Mouse (Mus musculus): ENCODE data around the gene Olfr935. TPM values are rescaled to one million over a fixed set of nuclear protein-coding genes. Genes with fewer than 3 reads are reported as not detected.

Gene Olfr935
- polyA plus RNA-seq (2015; fragmentation: Nextera tagmentation; extraction: Ambion mirVana) = not detected in 2 replicates

DNA sequence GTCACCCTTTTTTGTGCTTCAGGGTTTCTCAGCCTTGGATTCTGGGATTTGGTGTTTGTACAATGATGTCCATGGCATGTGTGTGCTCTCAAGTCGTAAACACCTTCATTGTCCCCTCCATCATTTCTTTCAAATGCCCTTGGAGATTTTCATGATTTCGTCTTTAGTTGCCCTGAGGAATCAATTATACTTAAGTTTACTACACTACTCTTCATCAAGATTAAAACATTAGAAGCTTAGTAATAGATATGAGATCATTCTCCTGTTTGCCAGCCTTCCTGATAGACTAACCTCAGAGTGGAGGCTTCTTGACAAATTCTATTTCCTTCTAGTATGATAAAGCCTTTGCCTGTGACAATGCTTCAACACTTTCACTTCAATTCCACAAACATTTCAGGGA lies at the start of gene Olfr935:
TSS of gene Olfr935 (minus strand) at position 101 of the 400 bp plus-strand sequence.
- Histone ChIP-seq H3K36me3 (no peaks in the 10 kb centered on the region), H3K4me1 (replicated peaks) (no peaks in the 10 kb centered on the region), H3K27me3 (replicated peaks) (no peaks in the 10 kb centered on the region), H3K4me2 (replicated peaks) (no peak within 1 kb of the TSS), H3K4me3 (replicated peaks) (no peak within 1 kb of the TSS), H3K9ac (no peak within 1 kb of the TSS), H3K27ac (no peak within 1 kb of the TSS), H3K9me3 (no peaks in the 10 kb centered on the region)
- WGBS = 68% methylated on average over 2 of the region's 2 CpGs
- ATAC-seq = no peak

DNA sequence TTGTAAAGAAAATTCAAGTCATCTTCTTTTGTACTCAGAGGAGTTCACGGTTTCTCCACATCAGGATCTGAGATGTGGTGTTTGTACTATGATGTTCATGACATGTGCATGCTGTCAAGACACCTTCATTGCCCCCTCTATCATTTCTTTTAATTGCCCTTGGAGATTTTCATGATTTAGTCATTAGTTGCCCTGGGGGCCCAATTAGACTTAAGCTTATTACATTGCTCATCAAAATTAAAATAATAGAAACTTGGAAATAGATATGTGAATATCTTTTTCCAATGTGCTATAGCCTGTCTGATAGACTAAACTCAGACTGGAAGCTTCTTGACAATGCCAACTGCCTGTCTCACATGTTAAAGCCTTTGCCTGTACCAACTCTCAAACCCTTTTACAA lies 23.8 kb upstream of the Olfr935 start, which contains the start of gene Olfr146:
TSS of gene Olfr146 (minus strand) at position 101 of the 400 bp plus-strand sequence.
- Histone ChIP-seq H3K27ac (no peak within 1 kb of the TSS), H3K4me2 (replicated peaks) (no peak within 1 kb of the TSS), H3K4me3 (replicated peaks) (no peak within 1 kb of the TSS), H3K9ac (no peak within 1 kb of the TSS), H3K4me1 (replicated peaks) (no peaks in the 10 kb centered on the region), H3K36me3 (no peaks in the 10 kb centered on the region), H3K27me3 (replicated peaks) (no peaks in the 10 kb centered on the region), H3K9me3 (no peaks in the 10 kb centered on the region)
- 79% methylated on average over 1 of the region's 1 CpGs for WGBS
- no peak for ATAC-seq

DNA sequence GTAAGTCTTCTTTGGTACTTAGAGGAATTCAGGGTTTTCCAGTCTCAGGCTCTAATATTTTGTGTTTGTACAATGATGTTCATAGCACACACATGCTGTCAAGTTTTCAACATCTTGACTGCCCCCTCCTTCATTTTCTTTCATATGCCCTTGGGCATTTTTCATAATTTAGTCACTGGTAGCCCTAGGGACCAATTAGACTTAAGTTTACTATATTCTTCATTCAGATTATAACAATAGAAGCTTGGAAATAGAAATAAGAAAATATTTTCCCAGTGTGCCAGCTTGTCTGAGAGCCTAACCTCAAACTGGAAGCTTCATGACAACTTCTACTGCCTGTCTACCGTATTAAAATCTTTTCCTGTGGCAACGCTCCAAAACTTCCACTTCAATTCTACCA lies 11.3 kb downstream of the Olfr935 start, which contains the start of gene Olfr934:
TSS of gene Olfr934 (minus strand) at position 101 of the 400 bp plus-strand sequence.
- Histone ChIP-seq H3K4me1 (replicated peaks) (no peaks in the 10 kb centered on the region), H3K9me3 (no peaks in the 10 kb centered on the region)
- no peak for ATAC-seq

GRCm38 (mm10) chr9:38972013-38972412 lies 27.5 kb downstream of the Olfr935 start, which contains the start of gene Olfr933:
Olfr933 (plus strand) TSS chr9:38972313.
- ATAC-seq = no peak
- 76% methylated on average over 4 of the region's 4 CpGs for WGBS
- H3K36me3 ChIP-seq = no peaks in the 10 kb centered on the region

More for the DNA sequence above, 11.3 kb downstream of the Olfr935 start, which contains the start of gene Olfr934:
- H3K9ac ChIP-seq = no peak within 1 kb of the TSS
- H3K27me3 ChIP-seq (replicated peaks) = no peaks in the 10 kb centered on the region
- WGBS = 92% methylated on average over 2 of the region's 2 CpGs
- no peak within 1 kb of the TSS for H3K4me3 ChIP-seq (replicated peaks)
- H3K27ac ChIP-seq = no peak within 1 kb of the TSS
- H3K36me3 ChIP-seq = no peaks in the 10 kb centered on the region
- H3K4me2 ChIP-seq (replicated peaks) = no peak within 1 kb of the TSS

DNA sequence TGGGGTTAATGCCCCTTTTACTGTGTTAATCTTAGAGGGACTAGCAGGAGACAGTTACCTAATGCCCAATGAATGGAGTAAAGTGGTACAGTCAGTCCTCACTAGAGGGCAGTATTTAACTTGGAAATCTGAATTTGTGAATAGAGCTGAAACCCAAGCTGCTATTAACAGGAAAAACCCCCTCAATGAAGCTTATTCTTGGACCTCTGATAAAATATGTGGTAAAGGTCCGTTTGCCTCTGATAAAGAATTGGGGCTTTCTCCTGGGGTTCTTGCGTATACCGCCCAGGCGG lies 45.4 kb downstream of the Olfr935 start:
- Histone ChIP-seq H3K27me3 (replicated peaks) (no peaks in the 10 kb centered on the region), H3K4me1 (replicated peaks) (no peaks in the 10 kb centered on the region), H3K27ac (no peak overlapping the region), H3K9me3 (no peaks in the 10 kb centered on the region), H3K4me3 (replicated peaks) (no peak overlapping the region), H3K4me2 (replicated peaks) (no peak overlapping the region), H3K36me3 (no peaks in the 10 kb centered on the region), H3K9ac (no peak overlapping the region)
- no peak for ATAC-seq
- WGBS = 80% methylated on average over 4 of the region's 4 CpGs

More at GRCm38 (mm10) chr9:38972013-38972412, 27.5 kb downstream of the Olfr935 start, which contains the start of gene Olfr933:
- Histone ChIP-seq H3K4me1 (replicated peaks) (no peaks in the 10 kb centered on the region), H3K4me3 (replicated peaks) (no peak within 1 kb of the TSS), H3K27ac (no peak within 1 kb of the TSS), H3K4me2 (replicated peaks) (no peak within 1 kb of the TSS), H3K27me3 (replicated peaks) (no peaks in the 10 kb centered on the region), H3K9ac (no peak within 1 kb of the TSS), H3K9me3 (no peaks in the 10 kb centered on the region)

- Histone ChIP-seq H3K27ac (no peak overlapping the region), H3K4me1 (replicated peaks) (no peaks in the 10 kb centered on the region), H3K4me3 (replicated peaks) (no peak overlapping the region), H3K4me2 (replicated peaks) (no peak overlapping the region), H3K36me3 (no peaks in the 10 kb centered on the region), H3K9ac (no peak overlapping the region), H3K9me3 (no peaks in the 10 kb centered on the region), H3K27me3 (replicated peaks) (no peaks in the 10 kb centered on the region)
- 44% methylated on average over 7 of the region's 7 CpGs for WGBS
- ATAC-seq = no peak
Observed at GRCm38 (mm10) chr9:38953401-38954123, 45.9 kb downstream of the Olfr935 start.

Other genes starting within 250 kb of the Olfr935 start
- 0.03 TPM in 1 of 2 replicates, not detected in the other for gene Olfr920, start 247.4 kb downstream of the Olfr935 start, polyA plus RNA-seq (2015; fragmentation: Nextera tagmentation; extraction: Ambion mirVana)
- not detected in 2 replicates for gene Olfr921, start 226.6 kb downstream of the Olfr935 start, polyA plus RNA-seq (2015; fragmentation: Nextera tagmentation; extraction: Ambion mirVana)
- gene Olfr922, start 185.1 kb downstream of the Olfr935 start, polyA plus RNA-seq (2015; fragmentation: Nextera tagmentation; extraction: Ambion mirVana) = not detected in 2 replicates
- not detected in 2 replicates for gene Olfr923, start 173.1 kb downstream of the Olfr935 start, polyA plus RNA-seq (2015; fragmentation: Nextera tagmentation; extraction: Ambion mirVana)
- gene Olfr924, start 155.2 kb downstream of the Olfr935 start, polyA plus RNA-seq (2015; fragmentation: Nextera tagmentation; extraction: Ambion mirVana) = not detected in 2 replicates
- gene Olfr26, start 144.6 kb downstream of the Olfr935 start, polyA plus RNA-seq (2015; fragmentation: Nextera tagmentation; extraction: Ambion mirVana) = not detected in 2 replicates
- gene Olfr926, start 122.6 kb downstream of the Olfr935 start, polyA plus RNA-seq (2015; fragmentation: Nextera tagmentation; extraction: Ambion mirVana) = not detected in 2 replicates
- not detected in 2 replicates for gene Olfr930, start 69.9 kb downstream of the Olfr935 start, polyA plus RNA-seq (2015; fragmentation: Nextera tagmentation; extraction: Ambion mirVana)
- gene Olfr933, start 27.4 kb downstream of the Olfr935 start, polyA plus RNA-seq (2015; fragmentation: Nextera tagmentation; extraction: Ambion mirVana) = not detected in 2 replicates
- gene Olfr934, start 11.4 kb downstream of the Olfr935 start, polyA plus RNA-seq (2015; fragmentation: Nextera tagmentation; extraction: Ambion mirVana) = not detected in 2 replicates
- gene Olfr146, start 23.7 kb upstream of the Olfr935 start, polyA plus RNA-seq (2015; fragmentation: Nextera tagmentation; extraction: Ambion mirVana) = not detected in 2 replicates
- not detected in 2 replicates for gene Olfr937, start 65.3 kb upstream of the Olfr935 start, polyA plus RNA-seq (2015; fragmentation: Nextera tagmentation; extraction: Ambion mirVana)
- gene Olfr938, start 79.2 kb upstream of the Olfr935 start, polyA plus RNA-seq (2015; fragmentation: Nextera tagmentation; extraction: Ambion mirVana) = not detected in 2 replicates
- not detected in 2 replicates for gene Olfr27, start 128.4 kb upstream of the Olfr935 start, polyA plus RNA-seq (2015; fragmentation: Nextera tagmentation; extraction: Ambion mirVana)
- not detected in 2 replicates for gene Olfr943, start 166.6 kb upstream of the Olfr935 start, polyA plus RNA-seq (2015; fragmentation: Nextera tagmentation; extraction: Ambion mirVana)
- not detected in 2 replicates for gene Olfr944, start 202.2 kb upstream of the Olfr935 start, polyA plus RNA-seq (2015; fragmentation: Nextera tagmentation; extraction: Ambion mirVana)

Data from intestine, embryonic 15.5 days (tissue).